In the genomic region with DNA sequence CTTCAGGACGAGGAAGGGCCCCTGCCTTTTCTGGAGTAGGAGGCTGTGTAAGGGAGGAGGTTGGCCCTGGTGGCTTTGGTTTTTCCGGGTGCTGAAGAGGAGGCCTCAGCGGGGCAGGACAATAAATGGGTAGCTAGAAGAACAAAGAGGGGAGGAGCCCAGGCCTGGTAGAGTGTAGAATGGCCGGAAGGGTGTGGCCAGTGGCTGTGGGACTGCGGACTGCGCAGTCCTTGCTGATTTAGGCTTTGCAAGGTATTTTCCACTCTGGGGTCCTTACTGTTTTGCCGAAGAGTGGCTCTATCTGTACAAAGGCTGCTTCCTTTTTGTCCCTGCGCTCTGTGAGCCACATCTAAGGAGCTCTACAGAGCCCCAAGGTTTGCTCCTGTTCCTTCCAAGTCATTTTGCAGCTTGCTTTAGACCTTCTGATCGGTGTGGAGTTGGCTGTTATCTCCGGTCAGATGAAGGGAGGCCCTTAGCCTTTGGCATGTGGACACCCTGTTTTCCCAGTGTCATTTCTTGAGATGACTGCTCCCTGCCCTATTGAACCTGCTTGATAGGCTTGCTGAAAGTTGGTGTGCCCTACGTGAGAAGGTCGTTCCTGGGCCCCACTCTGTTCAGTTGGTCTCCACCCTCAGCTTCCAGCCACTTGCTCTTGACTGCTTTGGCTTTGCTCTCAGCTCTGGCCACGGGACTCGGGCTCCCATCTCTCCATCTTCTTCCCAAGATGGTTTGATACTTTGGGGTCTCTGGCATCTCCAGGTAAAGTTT, we compare ENCODE assay signal across 9 mouse cellular contexts. TPM values are rescaled to one million over a fixed set of nuclear protein-coding genes. Genes with fewer than 3 reads are reported as not detected.
A peak's percentile ranks its signal among the peaks of the same experiment; 100 is the strongest.
DNase-seq lines count a peak whose midpoint lies in the region; ATAC-seq lines count a peak whose summit lies in the region.
"Had no signal": no experiment of that assay in that cellular context is flagged by ENCODE, and none has a peak within 500 bp of the region (broad histone marks: within the 10 kb centered on the region; RNA-seq: fewer than 3 reads in every experiment).

No protein-coding gene starts in this region.

- DNase-seq in neural tube, embryonic 10.5 days (ENCODE audit: extremely low spot score, low spot score), result no peak
- no peak for DNase-seq in heart, embryonic 10.5 days (ENCODE audit: low spot score)
- peak; percentile 60 for DNase-seq in kidney, postnatal 10 days
- no peak for DNase-seq in left cerebral cortex, postnatal 14 days (ENCODE audit: low spot score in 2 of 2)
- DNase-seq in cerebellum, adult 8-10 months, result no peak
- no peak for DNase-seq in Muller cell, postnatal 12 days (ENCODE audit: inconsistent ontology term)

- no peak overlapping the region for H3K4me3 ChIP-seq in neural tube, embryonic 13.5 days
- H3K4me3 ChIP-seq in heart, embryonic 10.5 days, result no peak overlapping the region; the same call in 1 of the 2 replicates
- H3K4me3 ChIP-seq: myocyte had no signal

- WGBS in neural tube, embryonic 13.5 days, result 60% methylated on average over 14 of the region's 14 CpGs
- WGBS in heart, embryonic 10.5 days, result 50% methylated on average over 14 of the region's 14 CpGs

- H3K36me3 ChIP-seq in neural tube, embryonic 13.5 days, result no peaks in the 10 kb centered on the region
- H3K36me3 ChIP-seq in heart, embryonic 10.5 days, result peaks cover 3% of the 10 kb centered on the region

- no peaks in the 10 kb centered on the region for H3K27me3 ChIP-seq in neural tube, embryonic 13.5 days
- no peaks in the 10 kb centered on the region for H3K27me3 ChIP-seq in heart, embryonic 10.5 days (ENCODE audit: insufficient read depth, poor library complexity, severe bottlenecking)

- no peaks in the 10 kb centered on the region for H3K9me3 ChIP-seq in neural tube, embryonic 13.5 days
- no peaks in the 10 kb centered on the region for H3K9me3 ChIP-seq in heart, embryonic 10.5 days

- intact Hi-C loops in left cerebral cortex, postnatal 14 days (cut with DNase I), result no loop called here

- H3K4me2 ChIP-seq in neural tube, embryonic 13.5 days, result no peak overlapping the region

- no peak overlapping the region for H3K9ac ChIP-seq in neural tube, embryonic 13.5 days

- peaks cover 39% of the 10 kb centered on the region for H3K4me1 ChIP-seq in neural tube, embryonic 13.5 days (replicated peaks)
- H3K4me1 ChIP-seq in heart, embryonic 10.5 days, result peaks cover 86% of the 10 kb centered on the region

- H3K27ac ChIP-seq in neural tube, embryonic 13.5 days (replicated peaks), result 0 out of 2 replicates have a peak overlapping the region, but pooled peaks have one; percentile 7
- peak overlapping the region; percentile 83 for H3K27ac ChIP-seq in heart, embryonic 10.5 days

- ATAC-seq in neural tube, embryonic 13.5 days (ENCODE audit: low read depth), result no peak
- peak; percentile 71 for ATAC-seq in megakaryocyte, adult 5-6 weeks (ENCODE audit: poor library complexity, severe bottlenecking)

RNA-seq across cellular contexts. Expression of a gene that starts 52.5 kb away (rescaled TPM):
- polyA plus RNA-seq in neural tube, embryonic 13.5 days (2015; fragmentation: Nextera tagmentation; extraction: Ambion mirVana), result 140 and 151 TPM in 2 replicates
- 136 and 146 TPM in 2 replicates for polyA plus RNA-seq in heart, embryonic 10.5 days (2016; fragmentation: Nextera tagmentation; extraction: Ambion mirVana)
- 164 and 178 TPM in 2 replicates for total RNA-seq in megakaryocyte, adult 5-6 weeks (2015)
- 293 and 306 TPM in 2 replicates for total RNA-seq in megakaryocyte, adult 5-6 weeks (2017)
- 100 to 1,000 TPM; 242 to 247 TPM for total RNA-seq in left cerebral cortex, postnatal 14 days (2021)
